Mouse (Mus musculus) mesoderm, embryonic 11.5 days (tissue): ENCODE measurements at regions not wholly inside any gene's neighbourhood (a gene's known extent, or its start where the extent isn't known, plus 50 kb on each side); places are given as distances from the start of the nearest gene placed in this dataset.

Experiments
- DNase-seq: peaks from one replicate; pipeline ENCODE4 v3.0.0-alpha.2; 2012; ENCODE audit warnings: low read depth, low spot score

DNA sequence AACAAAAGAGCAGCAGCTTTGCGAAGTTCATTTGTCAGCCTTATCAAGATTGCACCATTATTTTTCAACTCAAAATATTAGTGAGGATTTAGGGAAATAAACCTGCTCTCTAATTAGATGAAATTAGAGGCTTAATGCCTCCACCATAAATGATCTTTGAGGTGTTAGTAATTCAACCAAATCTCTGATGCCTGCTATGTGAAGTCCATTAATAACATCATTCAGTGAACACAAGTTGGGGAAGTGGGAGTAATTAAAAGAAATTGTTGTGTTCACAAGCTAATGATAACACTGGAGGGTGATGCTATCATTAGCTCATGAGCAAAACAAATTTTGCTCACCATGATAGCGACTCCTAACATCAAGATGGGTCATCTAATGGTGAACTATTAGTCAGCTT lies 246.0 kb downstream of the Ttc6 start:
- no peak for DNase-seq

DNA sequence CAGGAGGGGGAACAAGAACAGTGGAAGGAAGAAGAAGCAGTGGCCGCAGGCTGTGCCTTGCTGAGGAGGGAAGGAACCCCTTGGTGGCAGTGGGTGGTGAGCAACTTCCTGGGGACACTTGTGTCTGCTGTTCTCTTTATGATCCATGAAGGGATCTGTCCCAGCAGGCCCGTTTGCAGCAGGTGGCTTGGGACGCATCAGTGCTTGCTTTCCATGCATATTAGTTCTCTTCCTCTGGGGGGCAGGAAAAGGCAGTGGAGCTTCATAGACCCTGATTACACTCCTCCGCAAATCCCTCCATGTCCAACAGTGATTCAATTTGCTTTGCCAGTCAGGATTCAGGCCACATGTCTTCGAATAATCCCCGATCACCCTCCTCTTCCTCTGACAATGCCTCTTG lies 259.9 kb downstream of the Ttc6 start:
- DNase-seq = no peak

DNA sequence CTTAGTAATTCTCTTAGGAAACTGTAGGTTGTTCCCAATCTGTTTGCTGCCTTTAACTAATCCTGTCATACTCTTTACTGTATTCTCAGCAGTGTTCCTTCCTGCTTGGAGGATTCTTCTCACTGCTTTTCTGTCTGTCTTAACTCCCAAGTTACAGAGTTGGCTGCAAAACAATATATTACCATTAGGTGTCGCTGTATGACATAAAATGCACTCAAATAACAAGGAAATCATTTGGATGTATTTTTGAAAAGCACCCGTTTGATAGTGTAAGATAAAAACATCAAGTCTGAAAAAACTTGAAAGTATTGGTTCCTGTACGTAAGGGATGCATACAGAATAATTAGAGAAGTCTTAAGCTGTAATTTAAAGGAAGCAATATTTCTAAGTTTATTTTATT lies 261.8 kb downstream of the Ttc6 start:
- DNase-seq = peak; percentile 76

DNA sequence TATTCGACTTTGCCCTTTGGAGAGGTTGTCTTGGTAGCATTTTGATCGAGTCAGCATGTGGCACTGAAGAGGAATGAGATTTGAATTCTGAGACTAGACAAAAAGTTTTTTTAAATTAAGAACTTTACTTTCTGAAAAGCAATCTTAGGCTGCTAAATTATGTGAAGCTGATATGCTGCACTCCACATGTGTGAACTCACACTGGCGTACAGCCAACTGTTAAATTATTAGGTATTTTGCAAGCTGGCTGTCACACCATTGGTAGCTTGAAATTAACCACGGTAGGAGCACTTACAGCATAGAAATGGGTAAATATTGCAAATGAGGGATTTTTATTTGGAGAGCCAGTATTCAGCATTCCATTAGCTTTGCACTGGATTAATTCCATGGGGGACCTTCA lies 278.9 kb downstream of the Ttc6 start:
- DNase-seq = no peak

DNA sequence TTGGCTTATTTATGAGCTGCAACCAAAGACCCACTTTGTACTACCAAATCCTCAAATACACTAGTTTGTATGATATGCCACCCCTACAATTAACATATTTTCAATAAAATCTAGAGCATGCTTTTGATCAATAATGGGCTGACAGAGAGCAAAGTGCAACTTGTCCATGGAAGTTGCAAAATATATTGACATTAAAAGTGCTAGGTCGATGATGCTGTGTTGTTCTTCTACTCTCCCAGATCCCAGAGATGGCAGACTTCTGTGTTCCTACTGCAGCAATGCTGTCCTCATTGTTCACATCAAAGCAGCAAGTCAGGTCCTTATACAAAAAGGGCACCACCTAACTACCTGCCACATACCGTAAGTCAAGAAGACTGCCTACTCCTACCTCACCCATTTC lies 307.1 kb downstream of the Ttc6 start:
- no peak for DNase-seq

DNA sequence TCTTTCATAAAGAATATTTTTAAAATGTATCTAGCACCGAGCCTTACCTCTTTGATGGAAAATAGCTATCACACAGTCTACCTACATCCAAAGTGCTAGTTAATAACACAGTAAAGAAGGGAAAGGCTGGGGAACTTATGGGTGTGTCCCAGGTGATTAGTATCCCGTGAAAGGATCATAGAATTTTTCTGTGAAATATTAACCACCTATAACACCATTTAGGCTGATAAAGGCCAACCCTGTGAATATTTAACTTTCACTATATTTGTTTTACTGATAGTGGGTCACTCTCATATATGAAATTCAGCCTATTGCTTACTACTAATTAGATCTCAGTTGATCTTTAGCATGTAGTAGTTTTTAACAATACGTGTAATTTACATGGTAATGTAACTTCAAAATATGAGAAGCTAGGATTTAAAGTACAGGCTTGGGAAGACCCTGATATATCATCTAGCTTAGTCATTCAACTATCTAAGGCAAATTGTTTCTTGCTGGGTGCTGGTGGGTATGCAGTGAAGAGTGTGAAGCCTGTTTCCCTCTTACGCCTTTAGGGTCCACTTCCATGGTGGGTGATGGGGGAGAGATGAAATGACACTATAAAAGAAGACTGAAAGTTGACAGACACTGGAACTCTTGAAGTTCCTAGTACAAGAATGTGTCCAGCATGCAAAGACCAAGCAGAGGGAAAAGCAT lies 320.6 kb upstream of the Sstr1 start:
- DNase-seq = no peak

DNA sequence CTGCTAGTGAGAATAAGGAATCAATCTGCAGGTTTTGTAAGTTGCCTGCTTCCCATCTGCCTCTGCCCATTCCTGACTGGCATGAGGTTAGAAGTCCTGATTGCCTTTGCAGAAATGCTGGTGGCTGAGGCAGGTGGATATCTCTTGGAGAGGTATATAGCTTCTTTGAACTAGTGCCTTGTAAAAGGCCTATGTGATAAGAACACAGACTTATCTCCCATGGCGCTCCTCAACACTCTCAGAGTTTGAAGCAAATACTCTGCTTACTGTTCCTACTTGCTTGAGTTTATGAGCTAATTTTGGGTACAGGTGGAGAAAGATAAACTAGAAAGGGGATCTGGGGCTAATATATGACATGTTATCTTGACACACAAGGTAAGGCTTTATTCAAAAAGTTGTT lies 320.0 kb upstream of the Sstr1 start:
- DNase-seq = no peak

DNA sequence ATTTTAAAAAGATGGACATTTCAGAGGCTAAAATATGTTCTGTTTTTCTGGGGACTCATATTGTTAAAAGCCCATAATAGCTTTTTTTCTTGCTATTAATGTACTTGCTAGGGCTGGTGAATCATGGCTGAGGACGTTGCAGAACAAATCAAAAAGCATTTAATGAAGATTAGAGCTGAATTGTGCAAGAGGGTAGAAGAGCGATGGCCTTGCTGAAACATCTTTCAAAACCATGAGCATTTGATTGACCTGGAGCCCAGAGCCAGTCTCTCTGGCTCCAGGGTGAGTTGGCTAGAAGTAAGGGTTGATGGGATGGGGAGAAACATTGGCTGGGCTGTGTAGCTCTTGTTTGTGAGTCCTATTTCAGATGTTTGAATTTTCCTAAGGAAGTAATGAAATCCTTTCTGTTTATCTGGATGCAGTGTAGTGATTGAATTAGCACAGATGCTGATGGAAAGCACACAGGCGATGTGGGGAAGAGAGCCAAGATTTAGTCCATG lies 313.8 kb upstream of the Sstr1 start:
- no peak for DNase-seq

DNA sequence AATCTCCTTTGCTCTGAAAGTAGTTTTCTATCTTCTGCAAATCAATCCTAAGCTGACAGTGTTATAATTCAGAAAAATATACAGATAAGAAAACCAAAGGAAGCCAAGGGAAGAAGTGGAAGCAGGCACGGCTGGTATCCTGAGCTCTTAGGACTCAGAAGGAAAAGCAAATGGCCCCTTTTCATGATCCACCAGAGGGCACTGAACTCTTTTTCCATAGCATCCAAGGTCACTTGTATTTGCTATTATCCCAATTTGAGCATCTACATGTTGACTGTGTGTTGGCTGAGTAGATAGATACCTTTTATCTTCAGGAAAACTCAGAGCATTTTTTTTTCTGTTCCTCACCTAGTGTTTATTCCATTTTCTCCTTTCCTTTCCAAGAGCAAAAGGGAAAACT lies 306.9 kb upstream of the Sstr1 start:
- DNase-seq = no peak

DNA sequence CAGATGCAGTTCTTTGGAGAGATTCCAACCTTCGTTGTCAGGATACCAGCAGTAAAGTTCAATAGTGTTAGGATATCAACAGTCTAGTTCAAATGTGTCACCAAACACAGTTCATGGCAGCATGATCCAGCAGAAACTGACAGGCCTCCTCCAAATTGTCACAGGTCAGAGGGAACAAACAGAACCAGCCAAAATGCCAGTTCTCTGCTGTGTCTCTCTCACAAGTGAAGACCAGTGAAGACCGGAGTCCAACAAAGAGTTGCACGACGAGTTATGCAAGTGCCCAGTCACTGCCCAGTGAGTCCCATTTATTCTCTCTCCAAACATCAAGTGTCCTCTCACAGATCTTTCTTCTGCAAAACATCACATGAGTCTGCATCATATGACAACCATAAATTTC lies 293.4 kb upstream of the Sstr1 start:
- DNase-seq = no peak

DNA sequence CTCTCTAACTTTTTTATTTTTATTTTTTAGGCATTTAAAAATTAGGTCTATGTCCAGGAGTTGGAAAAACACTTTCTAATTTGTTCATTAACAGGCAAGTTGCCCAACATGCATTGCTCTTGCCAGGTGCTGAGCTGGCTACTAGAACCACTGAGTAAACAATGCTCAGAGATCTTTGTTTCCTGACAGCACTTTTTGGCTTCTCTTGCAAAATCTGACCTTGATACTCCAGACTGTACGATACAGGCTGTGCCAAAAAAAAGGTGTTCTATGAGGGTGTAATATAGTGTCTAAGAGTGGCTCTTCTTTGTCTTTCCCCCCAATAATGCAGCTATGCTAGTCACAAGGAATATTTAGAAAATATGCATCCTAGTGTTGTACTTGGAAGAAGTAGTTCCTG lies 289.5 kb upstream of the Sstr1 start:
- DNase-seq = no peak

DNA sequence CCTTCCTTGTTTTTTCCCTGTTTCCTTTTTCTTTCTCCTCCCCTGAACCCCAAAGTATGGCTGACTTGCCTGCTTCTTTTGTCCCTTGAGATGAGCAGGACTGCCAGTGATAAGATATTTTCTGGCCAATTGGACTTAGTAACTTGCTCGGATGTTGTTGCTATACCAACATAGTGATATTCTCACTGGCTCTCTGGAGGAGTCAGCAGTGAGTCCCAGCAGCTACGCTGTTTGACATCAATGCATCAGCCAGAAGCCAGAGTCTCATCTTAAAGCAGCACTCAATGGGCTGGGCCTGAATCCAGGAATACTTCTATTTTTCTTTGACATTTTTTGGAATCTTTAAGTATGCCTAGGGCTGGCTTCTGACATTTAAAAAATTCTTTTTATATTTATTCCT lies 287.1 kb upstream of the Sstr1 start:
- DNase-seq = no peak

DNA sequence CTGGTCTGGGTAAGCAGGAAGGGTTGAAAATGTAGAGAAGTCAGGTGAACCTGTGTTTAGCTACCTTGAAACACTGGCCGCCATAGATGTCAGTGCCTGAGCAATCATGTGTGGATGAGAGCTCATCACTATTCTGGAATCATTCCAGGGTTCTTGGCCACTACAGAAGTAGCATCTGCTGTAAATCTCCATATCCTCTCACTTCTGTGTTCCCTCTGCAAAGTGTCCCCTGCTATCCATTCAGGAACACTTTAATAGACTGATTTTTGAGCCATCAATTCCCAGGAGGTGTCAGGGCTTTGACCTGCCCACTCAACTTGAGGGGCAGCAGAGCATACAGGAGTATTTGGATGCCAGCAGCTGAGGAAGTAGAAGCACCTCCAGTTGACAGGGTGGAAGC lies 284.7 kb upstream of the Sstr1 start:
- DNase-seq = no peak

DNA sequence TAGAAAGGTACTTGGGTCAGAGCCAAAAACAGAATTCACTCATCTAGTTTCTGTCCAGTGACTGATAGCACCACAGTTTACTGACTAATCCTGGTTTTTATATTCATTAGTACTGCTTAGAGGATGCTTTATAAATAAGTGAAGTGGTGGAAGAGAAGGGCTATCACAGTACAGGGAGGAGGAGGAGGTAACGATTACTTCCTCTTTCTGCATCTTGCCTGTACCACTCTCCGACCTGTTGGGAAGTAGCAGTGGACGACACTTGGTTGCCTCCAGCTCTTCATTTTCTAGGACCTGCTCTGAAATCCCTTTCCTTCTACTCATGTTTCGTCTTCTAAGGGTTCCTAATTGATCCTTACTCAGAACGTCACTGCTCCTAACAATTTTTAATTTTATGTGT lies 283.5 kb upstream of the Sstr1 start:
- DNase-seq = no peak

DNA sequence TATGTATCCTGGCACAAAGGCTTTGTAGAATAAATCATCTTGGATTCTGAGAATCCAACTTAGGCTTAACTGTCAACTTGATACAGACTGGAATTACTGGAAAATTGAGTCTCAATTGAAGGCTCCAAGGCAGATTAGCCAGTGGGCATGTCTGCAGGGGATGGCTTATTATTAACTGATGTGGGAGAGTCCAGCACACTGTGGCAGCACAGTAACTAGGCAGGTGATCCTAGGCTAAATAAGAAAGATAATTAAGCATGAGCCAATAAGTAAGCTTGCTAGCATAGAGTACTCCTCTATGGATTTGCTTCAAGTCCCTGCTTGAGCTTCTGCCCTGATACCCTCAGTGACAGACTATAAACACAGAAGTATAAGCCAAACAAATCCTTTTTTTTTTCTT lies 279.7 kb upstream of the Sstr1 start:
- no peak for DNase-seq

DNA sequence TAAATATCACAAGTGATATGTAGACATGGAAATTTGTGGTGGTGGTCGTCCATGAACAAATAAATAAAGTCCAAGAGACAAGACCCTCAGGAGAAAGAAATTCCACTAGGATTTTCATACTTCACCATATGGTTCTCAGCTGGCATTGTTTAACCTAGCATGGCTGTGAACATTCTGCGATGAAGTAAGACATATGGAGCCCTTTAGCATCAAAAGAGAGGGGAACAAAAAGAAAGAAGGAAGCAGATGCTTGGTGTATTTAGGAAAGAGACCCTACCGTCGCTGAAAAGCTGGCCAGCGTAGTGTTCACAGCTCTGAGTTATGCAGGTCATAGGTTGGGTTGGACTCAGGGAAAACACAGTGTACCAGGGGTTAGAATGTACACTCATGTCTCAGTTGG lies 261.7 kb upstream of the Sstr1 start:
- DNase-seq = peak; percentile 20

DNA sequence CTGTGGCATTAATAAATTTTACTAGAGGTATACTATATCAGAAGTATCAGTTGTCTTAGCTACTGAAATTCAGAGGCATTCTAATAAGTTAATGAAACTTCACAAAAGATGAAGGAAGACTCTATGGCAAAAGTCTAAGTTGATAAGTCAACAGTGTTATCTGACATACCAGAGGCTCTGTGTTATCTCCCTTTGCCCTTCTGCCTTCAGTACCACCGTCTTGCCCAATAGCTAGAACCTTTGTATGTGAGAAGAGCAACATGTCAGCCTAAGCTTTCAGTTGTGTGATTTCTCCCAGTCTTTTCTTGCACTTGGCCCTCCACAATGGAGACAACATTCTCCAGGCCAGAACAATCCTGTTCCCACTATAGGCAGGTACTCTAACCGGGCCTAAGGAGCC lies 253.0 kb upstream of the Sstr1 start:
- DNase-seq = no peak

DNA sequence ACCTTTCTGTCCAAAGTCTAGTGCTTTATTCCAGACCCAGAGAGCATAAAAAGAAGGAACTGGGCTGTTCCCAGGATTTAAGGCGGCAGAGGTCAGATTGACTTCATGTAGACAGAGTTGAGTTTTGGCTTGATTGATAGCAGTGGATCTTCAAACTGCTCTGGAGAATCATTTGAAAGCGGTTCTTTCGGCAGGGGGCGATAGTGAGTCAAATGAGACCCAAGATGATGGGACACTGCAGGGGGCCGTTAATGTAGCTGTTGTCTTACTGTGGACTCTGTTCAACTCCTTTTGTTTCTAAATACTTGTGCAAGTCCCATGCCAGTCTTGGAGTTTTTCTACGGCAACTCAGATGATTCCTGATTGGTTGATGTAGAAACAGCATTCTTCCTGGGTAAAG lies 251.4 kb upstream of the Sstr1 start:
- DNase-seq = no peak

DNA sequence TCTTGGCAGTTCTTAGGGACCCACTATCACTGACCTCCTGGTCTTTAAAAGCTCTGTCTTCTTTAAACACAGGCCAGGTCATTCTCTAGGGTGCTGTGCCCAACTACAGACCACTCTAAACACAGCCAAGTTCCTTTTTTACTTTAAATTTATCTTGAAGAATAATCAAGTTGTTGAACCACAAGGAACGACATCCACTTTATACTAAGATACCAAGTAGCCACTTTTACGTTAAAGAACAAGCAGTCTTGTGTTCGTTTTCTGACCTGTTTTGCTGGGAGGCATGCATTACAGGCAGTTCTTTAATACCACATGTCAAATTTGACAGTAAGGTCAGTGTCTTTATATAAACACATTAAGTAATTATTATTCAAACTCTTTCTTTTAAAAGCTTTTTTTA lies 242.4 kb upstream of the Sstr1 start:
- no peak for DNase-seq

DNA sequence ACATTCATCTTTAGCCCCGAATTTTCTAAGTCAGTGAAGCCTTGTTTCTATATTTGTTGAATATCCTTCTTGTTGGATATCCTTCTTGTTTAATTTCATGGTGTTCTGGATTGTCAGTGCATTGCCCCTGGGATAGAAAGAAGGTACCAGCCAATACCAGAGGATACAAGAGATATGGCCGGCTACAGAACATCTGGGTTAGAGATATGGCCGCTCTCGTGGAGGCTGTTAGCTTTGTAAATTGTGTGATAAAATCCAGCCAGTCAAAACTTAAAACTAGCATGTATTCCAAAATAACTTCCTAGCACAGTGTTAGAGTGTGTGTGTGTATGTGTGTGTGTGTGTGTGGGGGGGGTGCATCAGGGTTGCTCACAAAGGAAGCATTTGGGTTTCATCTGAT lies 241.4 kb upstream of the Sstr1 start:
- DNase-seq = no peak

DNA sequence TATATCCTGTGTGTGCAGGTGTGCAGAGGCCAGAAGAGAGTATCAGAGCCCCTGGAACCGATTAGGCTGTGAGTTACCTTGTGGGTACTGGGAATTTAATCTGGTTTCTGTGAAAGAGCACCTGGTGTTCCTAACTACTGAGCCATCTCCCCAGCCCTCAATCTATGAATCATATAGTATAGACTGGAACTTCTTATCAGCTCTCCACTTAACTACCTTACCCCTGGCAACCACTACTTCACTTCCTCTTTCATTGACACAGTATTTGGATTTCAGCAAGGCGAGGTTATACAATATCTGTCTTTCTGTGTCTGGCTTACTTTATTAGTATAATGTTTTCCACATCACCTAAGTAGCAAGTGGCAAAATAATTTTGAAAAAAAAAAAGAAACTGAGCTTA lies 239.1 kb upstream of the Sstr1 start:
- DNase-seq = no peak
